Mouse (Mus musculus) liver, postnatal 0 days (tissue): Measurements from ENCODE around the gene Pin1.

Experiments
- CTCF ChIP-seq: sonication (generic); IDR thresholded peaks from 2 replicates; pipeline ENCODE4 v1.5.1; 2016; ENCODE audit warnings: antibody characterized with exemption, low read depth
- EP300 ChIP-seq: IDR thresholded peaks from 2 replicates; pipeline ENCODE4 v1.6.1; 2016; ENCODE audit warnings: antibody characterized with exemption, low read depth, mild to moderate bottlenecking

DNA sequence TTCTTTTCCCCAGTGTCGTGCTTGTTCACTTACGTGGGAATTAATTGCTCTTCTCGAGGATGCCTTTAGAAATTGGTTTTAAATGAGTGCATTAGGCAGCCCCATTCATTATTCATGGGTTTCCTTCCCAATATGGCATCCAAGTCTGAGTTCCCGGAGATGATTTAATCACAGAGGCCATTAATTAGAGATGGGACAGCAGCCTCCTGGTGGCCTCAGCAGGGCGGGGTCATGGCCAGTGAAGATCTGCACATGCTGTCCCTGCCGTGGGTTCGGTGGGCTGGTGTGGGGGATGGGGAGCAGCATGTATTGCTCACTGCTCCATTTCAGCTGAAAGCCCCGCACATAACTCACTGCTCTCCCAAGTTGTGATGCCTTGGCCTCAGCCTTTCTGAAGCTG, 14.0 kb downstream of the Pin1 start:
- TF ChIP-seq CTCF (no peak), EP300 (no peak)
